Mouse (Mus musculus) limb, embryonic 14.5 days (tissue): ENCODE results near the gene Serinc3. TPM values are rescaled to one million over a fixed set of nuclear protein-coding genes. Genes with fewer than 3 reads are reported as not detected.
A peak's percentile ranks its signal among the peaks of the same experiment; 100 is the strongest.

ENCODE experiments used
- ATAC-seq: fragments of 200-750 bp; cut with Nextera tagmentation; 2 replicates; pipeline ENCODE4 v1.8.0; 2017; ENCODE audit warnings: low read depth, moderate number of reproducible peaks, moderate TSS enrichment; ENCODE audit not compliant: low FRiP score
- DNase-seq: peaks from one replicate; pipeline ENCODE4 v3.0.0-alpha.2; 2015; ENCODE audit warnings: low spot score
- H3K27ac ChIP-seq: fragments of 300-500 bp; sonication (generic); replicated peaks from 2 replicates; pipeline ENCODE4 v1.5.1; 2014; ENCODE audit warnings: low read depth, mild to moderate bottlenecking, low read length, moderate library complexity, mixed read lengths
- H3K27me3 ChIP-seq: fragments of 300-500 bp; sonication (generic); 2 replicates; pipeline ENCODE4 v1.6.1; 2014; ENCODE audit warnings: low read length, mixed read lengths; ENCODE audit not compliant: control insufficient read depth, insufficient read depth
- H3K36me3 ChIP-seq: fragments of 300-500 bp; sonication (generic); 2 replicates; pipeline ENCODE4 v1.6.1; 2014; ENCODE audit warnings: mild to moderate bottlenecking, low read length, moderate library complexity, mixed read lengths; ENCODE audit not compliant: control insufficient read depth, insufficient read depth
- H3K4me1 ChIP-seq: fragments of 300-500 bp; sonication (generic); 2 replicates; pipeline ENCODE4 v1.6.1; 2014; ENCODE audit warnings: antibody characterized with exemption, low read length, mixed read lengths; ENCODE audit not compliant: control insufficient read depth, insufficient read depth
- H3K4me2 ChIP-seq: fragments of 300-500 bp; sonication (generic); replicated peaks from 2 replicates; pipeline ENCODE4 v1.6.1; 2014; ENCODE audit warnings: low read depth, mild to moderate bottlenecking, low read length, moderate library complexity; ENCODE audit not compliant: severe bottlenecking
- H3K4me3 ChIP-seq: fragments of 300-500 bp; sonication (generic); replicated peaks from 2 replicates; pipeline ENCODE4 v1.5.1; 2014; ENCODE audit warnings: low read length
- H3K9ac ChIP-seq: fragments of 300-500 bp; sonication (generic); 2 replicates; pipeline ENCODE4 v1.6.1; 2014; ENCODE audit warnings: mild to moderate bottlenecking, low read depth, low read length, moderate library complexity; ENCODE audit not compliant: severe bottlenecking
- H3K9me3 ChIP-seq: fragments of 300-500 bp; sonication (generic); 2 replicates; pipeline ENCODE4 v1.6.1; 2016; ENCODE audit warnings: low read length; ENCODE audit not compliant: control insufficient read depth
- POLR2A ChIP-seq: fragments of 200-500 bp; IDR thresholded peaks from 2 replicates; pipeline ENCODE4 v1.8.0; 2012; ENCODE audit warnings: inconsistent platforms, mild to moderate bottlenecking, moderate library complexity, borderline replicate concordance; ENCODE audit not compliant: insufficient read depth, insufficient read length; ENCODE audit errors: extremely low read depth
- WGBS: fragments of 180-500 bp; shearing (Covaris S2); extraction: QIAGEN DNeasy Blood & Tissue Kit; methylation state at CpG from one replicate; pipeline ENCODE4 v1.1.7; 2014; 5-methylcytosine and 5-hydroxymethylcytosine counted together
- polyA plus RNA-seq, 2 experiments: library from polyadenylated mRNA; depleted of rRNA in 1 of 2; stranded (reverse) in 1 of 2; unstranded in 1 of 2; fragments of >200 nt; fragmentation: Nextera tagmentation in 1 of 2; extraction: Ambion mirVana in 1 of 2; gene quantifications; 2 replicates each; pipeline versions ENCODE4 v1.2.1 to v1.2.3; 2012 to 2014

Serinc3 gene
- polyA plus RNA-seq, 2 experiments: 43.4 to 99.5 TPM

- no peaks in the 10 kb centered on the region for H3K27me3 ChIP-seq
- ATAC-seq (no peak), DNase-seq (no peak)
- H3K9ac ChIP-seq: no peak overlapping the region
- H3K4me1 ChIP-seq: peaks cover 17% of the 10 kb centered on the region
- no peak overlapping the region for H3K27ac ChIP-seq
- no peaks in the 10 kb centered on the region for H3K9me3 ChIP-seq
- no peak overlapping the region for H3K4me3 ChIP-seq
- no peak for TF ChIP-seq POLR2A
- 80% methylated on average over 2 of the region's 2 CpGs for WGBS
- no peak overlapping the region for H3K4me2 ChIP-seq
- H3K36me3 ChIP-seq: no peaks in the 10 kb centered on the region; the same call in 1 of the 2 replicates
Measured at GRCm38 (mm10) chr2:163662698-163663221, 17.8 kb upstream of the Serinc3 start.

GRCm38 (mm10) chr2:163662076-163662475 lies 17.1 kb upstream of the Serinc3 start:
- Histone ChIP-seq H3K4me2 (no peak overlapping the region), H3K9me3 (no peaks in the 10 kb centered on the region), H3K36me3 (no peaks in the 10 kb centered on the region; the same call in 1 of the 2 replicates), H3K27me3 (no peaks in the 10 kb centered on the region), H3K27ac (no peak overlapping the region), H3K4me1 (peaks cover 17% of the 10 kb centered on the region), H3K9ac (no peak overlapping the region), H3K4me3 (no peak overlapping the region)
- 92% methylated on average over 5 of the region's 5 CpGs for WGBS
- DNase-seq (no peak), ATAC-seq (no peak)
- TF ChIP-seq POLR2A: no peak

GRCm38 (mm10) chr2:163661371-163661850 lies 16.5 kb upstream of the Serinc3 start:
- no peak overlapping the region for H3K9ac ChIP-seq
- ATAC-seq (no peak), DNase-seq (no peak)
- no peaks in the 10 kb centered on the region for H3K9me3 ChIP-seq
- H3K27me3 ChIP-seq: no peaks in the 10 kb centered on the region
- WGBS: 50% methylated on average over 6 of the region's 6 CpGs
- no peak overlapping the region for H3K27ac ChIP-seq
- no peaks in the 10 kb centered on the region; the same call in 1 of the 2 replicates for H3K36me3 ChIP-seq
- TF ChIP-seq POLR2A: no peak
- H3K4me3 ChIP-seq: no peak overlapping the region
- H3K4me1 ChIP-seq: peaks cover 17% of the 10 kb centered on the region
- no peak overlapping the region for H3K4me2 ChIP-seq

- DNase-seq (no peak), ATAC-seq (no peak)
- H3K27ac ChIP-seq: no peak overlapping the region
- no peak overlapping the region for H3K9ac ChIP-seq
- no peaks in the 10 kb centered on the region for H3K27me3 ChIP-seq
- H3K4me3 ChIP-seq: no peak overlapping the region
- no peak overlapping the region for H3K4me2 ChIP-seq
- peaks cover 17% of the 10 kb centered on the region for H3K4me1 ChIP-seq
- TF ChIP-seq POLR2A: no peak
- WGBS: 86% methylated on average over 5 of the region's 5 CpGs
- H3K36me3 ChIP-seq: no peaks in the 10 kb centered on the region; the same call in 1 of the 2 replicates
- no peaks in the 10 kb centered on the region for H3K9me3 ChIP-seq
Measured at GRCm38 (mm10) chr2:163660103-163660701, 15.3 kb upstream of the Serinc3 start.

- ATAC-seq (no peak), DNase-seq (no peak)
- no peaks in the 10 kb centered on the region for H3K9me3 ChIP-seq
- TF ChIP-seq POLR2A: no peak
- H3K9ac ChIP-seq: peak overlapping the region; percentile 78
- H3K27ac ChIP-seq: 0 out of 2 replicates have a peak overlapping the region, but pooled peaks have one; percentile 85
- H3K36me3 ChIP-seq: no peaks in the 10 kb centered on the region; the same call in 1 of the 2 replicates
- WGBS: 68% methylated on average over 12 of the region's 12 CpGs
- H3K4me3 ChIP-seq: peak overlapping the region; percentile 85
- peak overlapping the region; percentile 69 for H3K4me2 ChIP-seq
- H3K4me1 ChIP-seq: peaks cover 17% of the 10 kb centered on the region
- H3K27me3 ChIP-seq: no peaks in the 10 kb centered on the region
Measured at GRCm38 (mm10) chr2:163659431-163659830, 14.5 kb upstream of the Serinc3 start.
